ENCODE assay signal across 11 mouse cellular contexts in genomic region chr16:18148208-18148876, GRCm38 (mm10). TPM values are rescaled to one million over a fixed set of nuclear protein-coding genes. Genes with fewer than 3 reads are reported as not detected.
A peak's percentile ranks its signal among the peaks of the same experiment; 100 is the strongest.
DNase-seq lines count a peak whose midpoint lies in the region; ATAC-seq lines count a peak whose summit lies in the region.
"Had no signal": no experiment of that assay in that cellular context is flagged by ENCODE, and none has a peak within 500 bp of the region (broad histone marks: within the 10 kb centered on the region; RNA-seq: fewer than 3 reads in every experiment).

No protein-coding gene starts in this region.

- 14% methylated on average over 6 of the region's 6 CpGs for WGBS in embryonic facial prominence, embryonic 13.5 days
- 8% methylated on average over 6 of the region's 6 CpGs for whole genome bisulfite sequencing in hindbrain, embryonic 16.5 days
- whole genome bisulfite sequencing in neural tube, embryonic 12.5 days = 9% methylated on average over 6 of the region's 6 CpGs
- 35% methylated on average over 6 of the region's 6 CpGs for WGBS in liver, embryonic 12.5 days (ENCODE audit: insufficient replicate concordance)

- no peak overlapping the region for H3K4me3 ChIP-seq in embryonic facial prominence, embryonic 13.5 days
- no peak overlapping the region for H3K4me3 ChIP-seq in hindbrain, embryonic 16.5 days (ENCODE audit: low read length)
- H3K4me3 ChIP-seq in neural tube, embryonic 12.5 days = no peak overlapping the region
- H3K4me3 ChIP-seq in liver, embryonic 12.5 days = no peak overlapping the region
- H3K4me3 ChIP-seq: liver, embryonic 15.5 days had no signal

- H3K4me1 ChIP-seq in embryonic facial prominence, embryonic 13.5 days = peaks cover 57% of the 10 kb centered on the region
- peaks cover 34% of the 10 kb centered on the region for H3K4me1 ChIP-seq in hindbrain, embryonic 16.5 days (ENCODE audit: control insufficient read depth, insufficient read depth, low read depth, low read length)
- H3K4me1 ChIP-seq in neural tube, embryonic 12.5 days = peaks cover 66% of the 10 kb centered on the region
- H3K4me1 ChIP-seq in liver, embryonic 12.5 days = no peaks in the 10 kb centered on the region; the same call in 1 of the 2 replicates
- H3K4me1 ChIP-seq: liver, embryonic 15.5 days had no signal

- intact Hi-C loops in left cerebral cortex, postnatal 14 days (cut with DNase I) = no loop called here
- intact Hi-C loops in left cerebral cortex, postnatal 36 days (cut with DNase I) = no loop called here

- H3K9me3 ChIP-seq in embryonic facial prominence, embryonic 13.5 days = no peaks in the 10 kb centered on the region
- no peaks in the 10 kb centered on the region for H3K9me3 ChIP-seq in hindbrain, embryonic 16.5 days (ENCODE audit: control insufficient read depth, low read length)
- H3K9me3 ChIP-seq in neural tube, embryonic 12.5 days = no peaks in the 10 kb centered on the region
- H3K9me3 ChIP-seq in liver, embryonic 12.5 days (replicated peaks) = no peaks in the 10 kb centered on the region
- H3K9me3 ChIP-seq: liver, embryonic 15.5 days had no signal

- no peak for ATAC-seq in embryonic facial prominence, embryonic 13.5 days (ENCODE audit: insufficient number of reproducible peaks, insufficient read depth, low FRiP score, low TSS enrichment, low read depth)
- ATAC-seq in hindbrain, embryonic 16.5 days = peak; percentile 62
- peak; percentile 79 for ATAC-seq in neural tube, embryonic 12.5 days (ENCODE audit: low FRiP score, low read depth)
- ATAC-seq in monocyte, adult 5-6 weeks (replicated peaks; ENCODE audit: insufficient number of reproducible peaks, low FRiP score, low TSS enrichment, poor library complexity, severe bottlenecking) = no peak
- no peak for ATAC-seq in liver, embryonic 12.5 days

- H3K27me3 ChIP-seq in embryonic facial prominence, embryonic 13.5 days = no peaks in the 10 kb centered on the region
- H3K27me3 ChIP-seq in hindbrain, embryonic 16.5 days (replicated peaks; ENCODE audit: control insufficient read depth, insufficient read depth, low read length) = no peaks in the 10 kb centered on the region
- no peaks in the 10 kb centered on the region for H3K27me3 ChIP-seq in neural tube, embryonic 12.5 days (replicated peaks)
- H3K27me3 ChIP-seq in liver, embryonic 12.5 days (replicated peaks) = no peaks in the 10 kb centered on the region; the same call in none of the 2 replicates
- H3K27me3 ChIP-seq: liver, embryonic 15.5 days had no signal

- H3K4me2 ChIP-seq in embryonic facial prominence, embryonic 13.5 days = 0 out of 2 replicates have a peak overlapping the region, but pooled peaks have one; percentile 1
- H3K4me2 ChIP-seq in hindbrain, embryonic 16.5 days (ENCODE audit: low read length) = no peak overlapping the region
- peak overlapping the region; percentile 36 for H3K4me2 ChIP-seq in neural tube, embryonic 12.5 days (replicated peaks)
- no peak overlapping the region for H3K4me2 ChIP-seq in liver, embryonic 12.5 days
- H3K4me2 ChIP-seq: liver, embryonic 15.5 days had no signal

- H3K27ac ChIP-seq in embryonic facial prominence, embryonic 13.5 days = no peak overlapping the region
- H3K27ac ChIP-seq in hindbrain, embryonic 16.5 days (ENCODE audit: low read depth, low read length) = no peak overlapping the region; the same call in 1 of the 2 replicates
- H3K27ac ChIP-seq in neural tube, embryonic 12.5 days = no peak overlapping the region; the same call in none of the 2 replicates
- no peak overlapping the region for H3K27ac ChIP-seq in liver, embryonic 12.5 days
- H3K27ac ChIP-seq: liver, embryonic 15.5 days had no signal

- peak; percentile 47 to 67 for DNase-seq in left cerebral cortex, postnatal 14 days (ENCODE audit: low spot score in 2 of 2)
- DNase-seq in left cerebral cortex, postnatal 36 days (ENCODE audit: low spot score in 2 of 2) = no peak
- no peak for DNase-seq in kidney, adult 9 months
- DNase-seq: cerebellum, adult 9-11 months; kidney, adult 2 months had no signal

- no peaks in the 10 kb centered on the region for H3K36me3 ChIP-seq in embryonic facial prominence, embryonic 13.5 days
- H3K36me3 ChIP-seq in hindbrain, embryonic 16.5 days (ENCODE audit: control insufficient read depth, insufficient read depth, low read length) = peaks cover 3% of the 10 kb centered on the region; the same call in 1 of the 2 replicates
- peaks cover 22% of the 10 kb centered on the region; the same call in 1 of the 2 replicates for H3K36me3 ChIP-seq in neural tube, embryonic 12.5 days
- no peaks in the 10 kb centered on the region for H3K36me3 ChIP-seq in liver, embryonic 12.5 days
- H3K36me3 ChIP-seq: liver, embryonic 15.5 days had no signal

- H3K9ac ChIP-seq in embryonic facial prominence, embryonic 13.5 days = no peak overlapping the region
- peak overlapping the region; percentile 35 for H3K9ac ChIP-seq in hindbrain, embryonic 16.5 days (ENCODE audit: low read depth, low read length)
- no peak overlapping the region for H3K9ac ChIP-seq in neural tube, embryonic 12.5 days
- no peak overlapping the region for H3K9ac ChIP-seq in liver, embryonic 12.5 days
- H3K9ac ChIP-seq: liver, embryonic 15.5 days had no signal

RNA-seq across cellular contexts. Expression of gene Rtn4r, which starts 20.9 kb away (rescaled TPM):
- 100 to 1,000 TPM; 105 to 118 TPM for total RNA-seq in left cerebral cortex, postnatal 14 days (2021)
- total RNA-seq in left cerebral cortex, postnatal 36 days (2021) = 100 to 1,000 TPM; 128 to 164 TPM
- 5.6 and 6.3 TPM in 2 replicates for polyA plus RNA-seq in embryonic facial prominence, embryonic 13.5 days (2015; fragmentation: Nextera tagmentation; extraction: Ambion mirVana)
- polyA plus RNA-seq in hindbrain, embryonic 16.5 days (2015; fragmentation: Nextera tagmentation; extraction: Ambion mirVana) = 15.6 and 24.3 TPM in 2 replicates
- 15.6 and 16.5 TPM in 2 replicates for polyA plus RNA-seq in neural tube, embryonic 12.5 days (2016; fragmentation: Nextera tagmentation; extraction: Ambion mirVana)
- total RNA-seq in monocyte, adult 5-6 weeks (2017) = 0.38 TPM in 1 of 3 replicates, not detected in the others
- 0.65 and 0.68 TPM in 2 replicates for polyA plus RNA-seq in liver, embryonic 12.5 days (2016; fragmentation: Nextera tagmentation; extraction: Ambion mirVana)

RNA-seq across cellular contexts. Expression of gene Prodh, which starts 58.3 kb away (rescaled TPM):
- total RNA-seq in left cerebral cortex, postnatal 14 days (2021) = 10 to 100 TPM; 27.1 to 33.7 TPM
- 10 to 100 TPM; 35.5 to 42.7 TPM for total RNA-seq in left cerebral cortex, postnatal 36 days (2021)
- 8.2 and 10.5 TPM in 2 replicates for polyA plus RNA-seq in embryonic facial prominence, embryonic 13.5 days (2015; fragmentation: Nextera tagmentation; extraction: Ambion mirVana)
- 5.7 and 6.8 TPM in 2 replicates for polyA plus RNA-seq in hindbrain, embryonic 16.5 days (2015; fragmentation: Nextera tagmentation; extraction: Ambion mirVana)
- polyA plus RNA-seq in neural tube, embryonic 12.5 days (2016; fragmentation: Nextera tagmentation; extraction: Ambion mirVana) = 6.3 and 7.1 TPM in 2 replicates
- total RNA-seq in monocyte, adult 5-6 weeks (2017) = 6.4 to 11.0 TPM (median 7.1 TPM) in 3 replicates
- 8.6 and 10.1 TPM in 2 replicates for polyA plus RNA-seq in liver, embryonic 12.5 days (2016; fragmentation: Nextera tagmentation; extraction: Ambion mirVana)

Comparison
In these comparisons a context has a peak if more than half of its experiments do, and no peak if none do; other contexts are left out.
1. DNase-seq: peak in left cerebral cortex, postnatal 14 days (2 of 2); none in left cerebral cortex, postnatal 36 days (0 of 2) and kidney, adult 9 months (single experiment).
2. ATAC-seq: peak in hindbrain, embryonic 16.5 days (single experiment) and neural tube, embryonic 12.5 days (single experiment); none in embryonic facial prominence, embryonic 13.5 days (single experiment), monocyte, adult 5-6 weeks (single experiment) and liver, embryonic 12.5 days (single experiment).
3. H3K4me2 ChIP-seq: peak in embryonic facial prominence, embryonic 13.5 days (single experiment) and neural tube, embryonic 12.5 days (single experiment); none in hindbrain, embryonic 16.5 days (single experiment) and liver, embryonic 12.5 days (single experiment).